Mouse (Mus musculus) kidney, postnatal 0 days (tissue): ENCODE measurements at regions not wholly inside any gene's neighbourhood (a gene's known extent, or its start where the extent isn't known, plus 50 kb on each side); places are given as distances from the start of the nearest gene placed in this dataset.
A peak's percentile ranks its signal among the peaks of the same experiment; 100 is the strongest.

Experiments used
- ATAC-seq: fragments of 200-750 bp; cut with Nextera tagmentation; replicated peaks from 2 replicates; pipeline ENCODE4 v1.8.0; 2017; ENCODE audit warnings: low read depth, moderate number of reproducible peaks, moderate TSS enrichment, moderate library complexity; ENCODE audit not compliant: low FRiP score
- DNase-seq: peaks from one replicate; pipeline ENCODE4 v3.0.0-alpha.2; 2016; ENCODE audit warnings: low spot score
- H3K27ac ChIP-seq: fragments of 300-500 bp; sonication (generic); 2 replicates; pipeline ENCODE4 v1.5.1; 2014; ENCODE audit warnings: mild to moderate bottlenecking
- H3K27me3 ChIP-seq: fragments of 300-500 bp; sonication (generic); 2 replicates; pipeline ENCODE4 v1.6.1; 2014; ENCODE audit warnings: low read length, mixed read lengths; ENCODE audit not compliant: insufficient read depth
- H3K36me3 ChIP-seq: fragments of 300-500 bp; sonication (generic); 2 replicates; pipeline ENCODE4 v1.6.1; 2014; ENCODE audit warnings: low read length, mixed read lengths; ENCODE audit not compliant: insufficient read depth
- H3K4me1 ChIP-seq: fragments of 300-500 bp; sonication (generic); replicated peaks from 2 replicates; pipeline ENCODE4 v1.6.1; 2014; ENCODE audit warnings: antibody characterized with exemption, low read length, mixed read lengths; ENCODE audit not compliant: insufficient read depth
- H3K4me2 ChIP-seq: fragments of 300-500 bp; sonication (generic); 2 replicates; pipeline ENCODE4 v1.6.1; 2014; ENCODE audit warnings: mild to moderate bottlenecking, low read length, moderate library complexity, mixed read lengths
- H3K4me3 ChIP-seq: fragments of 300-500 bp; sonication (generic); replicated peaks from 2 replicates; pipeline ENCODE4 v1.5.1; 2014; ENCODE audit warnings: low read depth, low read length
- H3K9ac ChIP-seq: fragments of 300-500 bp; sonication (generic); 2 replicates; pipeline ENCODE4 v1.6.1; 2014; ENCODE audit warnings: low read depth, low read length
- H3K9me3 ChIP-seq: fragments of 300-500 bp; sonication (generic); replicated peaks from 2 replicates; pipeline ENCODE4 v1.6.1; 2016; ENCODE audit warnings: low read length, inconsistent platforms, mixed read lengths
- CTCF ChIP-seq: IDR thresholded peaks from 2 replicates; pipeline ENCODE4 v1.5.1; 2016; ENCODE audit warnings: antibody characterized with exemption, low read depth, mild to moderate bottlenecking, moderate library complexity
- WGBS: fragments of 180-500 bp; shearing (Covaris S2); extraction: QIAGEN DNeasy Blood & Tissue Kit; methylation state at CpG from one replicate; pipeline ENCODE4 v1.1.7; 2014; 5-methylcytosine and 5-hydroxymethylcytosine counted together

DNA sequence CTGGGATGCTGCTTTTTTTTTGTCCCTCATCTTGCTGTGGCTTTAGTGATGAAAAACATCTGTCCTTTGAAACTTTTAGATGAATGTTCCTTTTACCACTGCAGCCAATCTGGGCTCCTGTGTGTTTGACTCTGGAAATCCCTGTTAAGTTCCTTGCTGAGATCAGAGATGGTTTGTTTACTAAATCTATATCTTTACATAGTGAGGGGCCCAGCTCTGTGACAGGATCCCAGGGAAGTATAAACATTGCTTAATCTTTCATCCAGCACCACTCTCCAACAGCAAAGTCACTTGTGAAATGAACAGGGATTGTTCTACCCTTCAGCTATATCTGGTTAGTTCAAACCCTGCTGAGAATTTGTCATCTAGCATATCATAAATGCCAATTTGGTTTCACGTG, 501.8 kb downstream of the Fat4 start:
- H3K36me3 ChIP-seq, result no peaks in the 10 kb centered on the region
- no peak for ATAC-seq
- WGBS, result 78% methylated on average over 1 of the region's 1 CpGs
- H3K27me3 ChIP-seq, result no peaks in the 10 kb centered on the region
- TF ChIP-seq CTCF, result no peak
- H3K4me3 ChIP-seq, result no peak overlapping the region
- no peaks in the 10 kb centered on the region for H3K4me1 ChIP-seq
- no peak overlapping the region for H3K4me2 ChIP-seq
- no peaks in the 10 kb centered on the region for H3K9me3 ChIP-seq
- no peak for DNase-seq
- H3K27ac ChIP-seq, result no peak overlapping the region
- H3K9ac ChIP-seq, result no peak overlapping the region

DNA sequence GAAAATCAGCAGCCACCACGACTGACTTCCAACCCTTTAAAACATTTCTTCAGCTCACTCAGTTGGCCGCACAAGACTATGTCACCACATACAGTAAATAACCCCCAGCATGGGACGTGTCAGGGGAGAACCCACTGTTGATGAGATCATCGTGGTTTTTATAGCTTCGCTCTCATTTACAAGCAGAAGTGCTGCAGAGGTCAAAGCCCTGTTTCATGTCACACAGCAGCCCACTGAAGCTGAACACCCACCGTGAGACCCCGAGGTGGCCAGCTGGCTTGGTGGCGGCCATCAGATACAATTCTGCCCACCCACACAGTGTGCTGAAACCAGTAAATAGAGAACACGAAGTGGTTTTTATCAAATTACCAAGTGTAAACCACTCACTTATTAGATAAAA, 503.7 kb downstream of the Fat4 start:
- H3K4me3 ChIP-seq, result no peak overlapping the region
- no peaks in the 10 kb centered on the region for H3K36me3 ChIP-seq
- DNase-seq (peak; percentile 70), ATAC-seq (peak; percentile 74; the same call in 1 of the 2 replicates)
- H3K4me1 ChIP-seq, result no peaks in the 10 kb centered on the region
- no peak overlapping the region for H3K27ac ChIP-seq
- no peak overlapping the region for H3K9ac ChIP-seq
- WGBS, result 23% methylated on average over 9 of the region's 9 CpGs
- no peaks in the 10 kb centered on the region for H3K27me3 ChIP-seq
- no peaks in the 10 kb centered on the region for H3K9me3 ChIP-seq
- H3K4me2 ChIP-seq, result no peak overlapping the region
- no peak for TF ChIP-seq CTCF

DNA sequence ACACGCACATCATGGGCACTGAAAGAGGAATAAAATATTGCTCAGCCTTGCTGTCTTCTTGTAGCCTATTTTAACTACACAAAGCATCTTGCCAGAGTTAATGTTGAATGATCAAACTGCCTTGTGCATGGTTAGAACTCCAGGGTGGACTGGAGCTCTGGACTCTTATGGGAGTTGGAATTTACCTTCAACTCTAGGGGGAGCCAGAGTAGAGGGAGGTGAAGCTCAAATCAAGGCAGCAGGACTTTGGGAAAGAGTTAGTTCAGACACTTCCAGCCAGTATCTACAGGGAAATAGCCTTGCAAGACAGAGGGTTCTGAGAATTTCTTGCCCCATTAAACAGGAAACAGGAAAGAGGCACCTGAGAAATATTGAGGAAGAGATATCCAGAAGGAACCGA, 505.3 kb downstream of the Fat4 start:
- Histone ChIP-seq H3K4me3 (no peak overlapping the region), H3K9me3 (no peaks in the 10 kb centered on the region), H3K9ac (no peak overlapping the region), H3K27ac (no peak overlapping the region), H3K4me1 (no peaks in the 10 kb centered on the region), H3K4me2 (no peak overlapping the region), H3K27me3 (no peaks in the 10 kb centered on the region), H3K36me3 (no peaks in the 10 kb centered on the region)
- ATAC-seq (no peak), DNase-seq (no peak)
- TF ChIP-seq CTCF, result peak; percentile 61
- 41% methylated on average over 2 of the region's 2 CpGs for WGBS

DNA sequence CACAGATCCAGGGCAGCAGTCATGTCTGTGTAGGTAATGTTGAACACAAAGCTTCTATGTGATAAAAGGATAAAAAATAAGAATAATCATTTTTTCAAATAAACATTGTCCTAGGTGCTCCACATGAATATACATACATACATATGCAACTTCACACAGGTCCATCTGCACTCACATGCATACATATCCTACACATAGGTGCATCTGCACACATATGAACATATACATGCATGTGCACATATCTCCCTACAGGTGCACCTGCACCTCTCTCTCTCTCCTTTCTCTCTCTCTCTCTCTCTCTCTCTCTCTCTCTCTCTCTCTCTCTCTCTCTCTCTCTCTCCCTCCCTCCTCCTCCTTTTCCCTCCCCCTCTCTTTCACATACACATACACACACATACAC, 509.9 kb downstream of the Fat4 start:
- Histone ChIP-seq H3K9ac (no peak overlapping the region), H3K4me2 (no peak overlapping the region), H3K27ac (no peak overlapping the region), H3K27me3 (no peaks in the 10 kb centered on the region), H3K4me3 (no peak overlapping the region), H3K9me3 (no peaks in the 10 kb centered on the region), H3K4me1 (no peaks in the 10 kb centered on the region), H3K36me3 (no peaks in the 10 kb centered on the region)
- ATAC-seq, result no peak
- no peak for DNase-seq
- no peak for TF ChIP-seq CTCF

DNA sequence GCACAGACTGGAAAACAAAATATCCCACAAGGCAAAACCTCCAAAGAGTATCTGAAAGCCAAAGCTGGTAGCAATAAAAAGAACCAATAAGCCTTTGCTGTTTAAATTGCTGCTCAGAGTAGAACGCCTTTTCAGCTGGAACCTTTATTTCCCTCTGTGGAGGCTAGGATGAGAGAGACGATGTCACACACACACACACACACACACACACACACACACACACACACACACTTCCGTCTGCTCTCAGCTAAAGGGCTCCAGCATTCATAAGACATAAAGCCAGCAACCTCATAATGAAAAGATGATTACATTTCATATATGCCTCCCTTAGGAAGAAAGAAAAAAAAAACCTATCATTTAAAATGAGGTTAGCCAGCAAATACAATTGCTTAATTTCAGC, 510.5 kb downstream of the Fat4 start:
- Histone ChIP-seq H3K27ac (no peak overlapping the region), H3K4me3 (no peak overlapping the region), H3K27me3 (no peaks in the 10 kb centered on the region), H3K9me3 (no peaks in the 10 kb centered on the region), H3K9ac (no peak overlapping the region), H3K36me3 (no peaks in the 10 kb centered on the region), H3K4me1 (no peaks in the 10 kb centered on the region), H3K4me2 (no peak overlapping the region)
- no peak for DNase-seq
- TF ChIP-seq CTCF, result no peak
- no peak for ATAC-seq
- 82% methylated on average over 3 of the region's 3 CpGs for WGBS

DNA sequence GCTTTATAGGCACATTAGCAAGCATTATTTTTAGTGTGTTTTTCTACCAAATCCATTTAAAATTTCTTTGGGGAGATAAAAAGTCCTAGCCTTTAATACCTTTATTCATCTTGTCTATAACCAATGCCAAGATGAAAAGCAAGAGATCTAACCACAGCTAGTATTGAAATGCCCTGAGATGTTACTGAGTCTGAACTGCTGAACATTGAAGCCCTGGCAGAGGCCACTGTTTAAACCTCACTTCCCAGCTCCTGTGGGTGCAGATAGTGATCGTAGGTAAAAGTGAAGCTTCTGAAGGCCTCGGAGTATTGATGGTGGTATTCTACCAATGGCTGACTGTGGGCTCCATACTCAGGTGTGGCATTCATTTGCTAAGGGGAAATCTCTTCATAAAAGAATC, 510.9 kb downstream of the Fat4 start:
- Histone ChIP-seq H3K9me3 (no peaks in the 10 kb centered on the region), H3K27ac (no peak overlapping the region), H3K4me1 (no peaks in the 10 kb centered on the region), H3K4me3 (no peak overlapping the region), H3K36me3 (no peaks in the 10 kb centered on the region), H3K4me2 (no peak overlapping the region), H3K9ac (no peak overlapping the region), H3K27me3 (no peaks in the 10 kb centered on the region)
- no peak for DNase-seq
- TF ChIP-seq CTCF, result no peak
- WGBS, result 89% methylated on average over 2 of the region's 2 CpGs
- ATAC-seq, result no peak

DNA sequence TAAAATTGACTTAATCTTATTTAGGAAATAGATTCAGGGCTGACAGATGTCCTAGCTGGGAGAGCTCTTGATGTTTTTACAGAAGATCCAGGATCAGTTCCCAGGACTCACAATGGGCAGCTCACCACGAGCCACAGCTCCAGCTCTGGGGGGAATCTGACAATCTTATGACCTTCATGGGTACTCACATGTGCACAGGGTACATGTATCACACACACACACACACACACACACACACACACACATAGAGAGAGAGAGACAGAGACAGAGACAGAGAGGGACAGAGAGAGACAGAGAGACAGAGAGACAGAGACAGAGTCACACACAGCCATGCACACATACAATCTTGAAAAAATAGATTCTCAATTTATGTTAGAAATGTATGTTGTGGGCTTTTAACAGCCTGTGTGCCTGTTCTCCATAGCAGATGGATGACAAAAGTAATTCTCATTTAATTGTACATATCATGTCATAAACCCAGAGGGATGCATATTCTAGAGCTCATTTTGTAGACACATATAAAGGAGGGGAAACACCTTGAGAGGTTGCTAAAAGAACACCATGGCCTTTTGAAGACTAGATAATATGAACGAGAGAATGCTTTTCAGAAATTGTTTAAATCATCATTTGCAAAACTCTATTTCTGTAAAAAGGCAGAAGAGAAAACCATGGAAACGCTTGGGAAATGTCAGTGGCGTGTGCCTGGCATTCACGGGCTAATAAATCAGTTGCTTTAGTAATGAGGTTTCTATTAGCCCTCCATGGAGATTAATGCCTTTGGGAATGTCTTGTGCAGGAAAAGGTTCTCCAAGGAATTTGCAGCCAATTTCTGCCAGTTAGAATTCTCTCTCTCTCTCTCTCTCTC, 538.3 kb downstream of the Fat4 start:
- 64% methylated on average over 5 of the region's 5 CpGs for WGBS
- H3K9ac ChIP-seq, result no peak overlapping the region
- no peaks in the 10 kb centered on the region for H3K4me1 ChIP-seq
- no peaks in the 10 kb centered on the region for H3K36me3 ChIP-seq
- no peak overlapping the region for H3K4me3 ChIP-seq
- no peak for TF ChIP-seq CTCF
- DNase-seq (no peak), ATAC-seq (no peak)
- H3K9me3 ChIP-seq, result no peaks in the 10 kb centered on the region
- no peaks in the 10 kb centered on the region for H3K27me3 ChIP-seq
- no peak overlapping the region for H3K27ac ChIP-seq
- no peak overlapping the region for H3K4me2 ChIP-seq
